Mouse (Mus musculus): ENCODE measurements around the gene Samd5.

The Samd5 gene

GRCm38 (mm10) chr10:9668791-9669190, 6.2 kb downstream of the Samd5 start:
- intact Hi-C loops (cut with DNase I): no loop called here

GRCm38 (mm10) chr10:9652946-9653345, 22.1 kb downstream of the Samd5 start:
- intact Hi-C loops (cut with DNase I): no loop called here

- intact Hi-C loops (cut with DNase I): no loop called here
These were observed 24.8 kb downstream of the Samd5 start for GRCm38 (mm10) chr10:9650050-9650825.

- intact Hi-C loops (cut with DNase I): no loop called here
These were observed 26.5 kb downstream of the Samd5 start for GRCm38 (mm10) chr10:9648464-9648863.

GRCm38 (mm10) chr10:9647741-9648140, 27.3 kb downstream of the Samd5 start:
- intact Hi-C loops (cut with DNase I): no loop called here

GRCm38 (mm10) chr10:9646391-9646790, 28.6 kb downstream of the Samd5 start:
- intact Hi-C loops (cut with DNase I): no loop called here

GRCm38 (mm10) chr10:9643531-9643930, 31.5 kb downstream of the Samd5 start:
- intact Hi-C loops (cut with DNase I): no loop called here

- intact Hi-C loops (cut with DNase I): no loop called here
These were observed 32.9 kb downstream of the Samd5 start for GRCm38 (mm10) chr10:9642077-9642476.

GRCm38 (mm10) chr10:9640678-9641077, 34.3 kb downstream of the Samd5 start:
- intact Hi-C loops (cut with DNase I): no loop called here

- intact Hi-C loops (cut with DNase I): no loop called here
These were observed 35.0 kb downstream of the Samd5 start for GRCm38 (mm10) chr10:9640056-9640455.

GRCm38 (mm10) chr10:9625356-9625755, 49.7 kb downstream of the Samd5 start:
- intact Hi-C loops (cut with DNase I): no loop called here

GRCm38 (mm10) chr10:9621926-9622688, 52.9 kb downstream of the Samd5 start:
- intact Hi-C loops (cut with DNase I): no loop called here

GRCm38 (mm10) chr10:9621055-9621454, 54.0 kb downstream of the Samd5 start:
- intact Hi-C loops (cut with DNase I): no loop called here

- intact Hi-C loops (cut with DNase I): no loop called here
These were observed 60.0 kb downstream of the Samd5 start for GRCm38 (mm10) chr10:9615009-9615408.

- intact Hi-C loops (cut with DNase I): no loop called here
These were observed 66.2 kb downstream of the Samd5 start for GRCm38 (mm10) chr10:9608854-9609253.

GRCm38 (mm10) chr10:9607155-9607554, 67.9 kb downstream of the Samd5 start:
- intact Hi-C loops (cut with DNase I): no loop called here

GRCm38 (mm10) chr10:9605635-9606034, 69.4 kb downstream of the Samd5 start:
- intact Hi-C loops (cut with DNase I): no loop called here

- intact Hi-C loops (cut with DNase I): no loop called here
These were observed 71.7 kb downstream of the Samd5 start for GRCm38 (mm10) chr10:9603290-9603689.

- intact Hi-C loops (cut with DNase I): no loop called here
These were observed 72.2 kb downstream of the Samd5 start for GRCm38 (mm10) chr10:9602845-9603244.

- intact Hi-C loops (cut with DNase I): no loop called here
These were observed 72.6 kb downstream of the Samd5 start for GRCm38 (mm10) chr10:9602389-9602788.

GRCm38 (mm10) chr10:9596228-9596627, 78.8 kb downstream of the Samd5 start:
- intact Hi-C loops (cut with DNase I): no loop called here

GRCm38 (mm10) chr10:9594666-9595065, 80.3 kb downstream of the Samd5 start:
- intact Hi-C loops (cut with DNase I): no loop called here

- intact Hi-C loops (cut with DNase I): no loop called here
These were observed 84.4 kb downstream of the Samd5 start for GRCm38 (mm10) chr10:9590606-9591005.
